Mouse (Mus musculus) heart, embryonic 16.5 days (tissue): ENCODE measurements around the gene Negr1. TPM values are rescaled to one million over a fixed set of nuclear protein-coding genes. Genes with fewer than 3 reads are reported as not detected.

Experiments used
- ATAC-seq: fragments of 200-750 bp; cut with Nextera tagmentation; replicated peaks from 2 replicates; pipeline ENCODE4 v1.8.0; 2017; ENCODE audit warnings: moderate number of reproducible peaks; ENCODE audit not compliant: insufficient read depth, low FRiP score; ENCODE audit errors: extremely low read depth
- H3K27ac ChIP-seq: fragments of 300-500 bp; sonication (generic); 2 replicates; pipeline ENCODE4 v1.5.1; 2014; ENCODE audit warnings: mild to moderate bottlenecking, low read length, control low read depth, moderate library complexity
- H3K27me3 ChIP-seq: fragments of 300-500 bp; sonication (generic); 2 replicates; pipeline ENCODE4 v1.6.1; 2014; ENCODE audit warnings: low read length, mixed read lengths; ENCODE audit not compliant: control insufficient read depth, insufficient read depth
- H3K36me3 ChIP-seq: fragments of 300-500 bp; sonication (generic); 2 replicates; pipeline ENCODE4 v1.6.1; 2014; ENCODE audit not compliant: control insufficient read depth, insufficient read depth
- H3K4me1 ChIP-seq: fragments of 300-500 bp; sonication (generic); 2 replicates; pipeline ENCODE4 v1.6.1; 2014; ENCODE audit warnings: low read length, mixed read lengths; ENCODE audit not compliant: control insufficient read depth, insufficient read depth
- H3K4me2 ChIP-seq: fragments of 300-500 bp; sonication (generic); 2 replicates; pipeline ENCODE4 v1.6.1; 2014; ENCODE audit warnings: low read depth, mild to moderate bottlenecking, control low read depth, low read length
- H3K4me3 ChIP-seq: fragments of 300-500 bp; sonication (generic); 2 replicates; pipeline ENCODE4 v1.5.1; 2014; ENCODE audit warnings: mild to moderate bottlenecking, control low read depth, low read length
- H3K9ac ChIP-seq: fragments of 300-500 bp; sonication (generic); 2 replicates; pipeline ENCODE4 v1.6.1; 2014; ENCODE audit warnings: low read length, control low read depth
- H3K9me3 ChIP-seq: fragments of 300-500 bp; sonication (generic); replicated peaks from 2 replicates; pipeline ENCODE4 v1.6.1; 2016; ENCODE audit warnings: low read length; ENCODE audit not compliant: control insufficient read depth
- WGBS: fragments of 180-500 bp; shearing (Covaris S2); extraction: QIAGEN DNeasy Blood & Tissue Kit; methylation state at CpG from one replicate; pipeline ENCODE4 v1.1.7; 2014; 5-methylcytosine and 5-hydroxymethylcytosine counted together
- polyA plus RNA-seq: library from polyadenylated mRNA; unstranded; fragments of >200 nt; fragmentation: Nextera tagmentation; extraction: Ambion mirVana; gene quantifications from 2 replicates; pipeline ENCODE4 v1.2.1, GENCODE M21; 2015

Gene Negr1
- polyA plus RNA-seq, 1 experiment from 2014 or later: 1.2 TPM

GRCm38 (mm10) chr3:156851921-156852320 is 290.3 kb downstream of the Negr1 start:
- no peak overlapping the region for H3K27ac ChIP-seq
- H3K27me3 ChIP-seq: no peaks in the 10 kb centered on the region
- H3K9ac ChIP-seq: no peak overlapping the region
- no peaks in the 10 kb centered on the region for H3K9me3 ChIP-seq
- no peaks in the 10 kb centered on the region for H3K4me1 ChIP-seq
- no peak overlapping the region for H3K4me3 ChIP-seq
- H3K4me2 ChIP-seq: no peak overlapping the region
- no peaks in the 10 kb centered on the region for H3K36me3 ChIP-seq
- 32% methylated on average over 3 of the region's 3 CpGs for WGBS
- ATAC-seq: no peak

- WGBS: 57% methylated on average over 3 of the region's 3 CpGs
- H3K4me1 ChIP-seq: no peaks in the 10 kb centered on the region
- ATAC-seq: no peak
- H3K9me3 ChIP-seq: no peaks in the 10 kb centered on the region
- no peaks in the 10 kb centered on the region for H3K36me3 ChIP-seq
- H3K27me3 ChIP-seq: no peaks in the 10 kb centered on the region
- H3K27ac ChIP-seq: no peak overlapping the region
- H3K4me2 ChIP-seq: no peak overlapping the region
- H3K9ac ChIP-seq: no peak overlapping the region
- H3K4me3 ChIP-seq: no peak overlapping the region
Measured at GRCm38 (mm10) chr3:156870239-156870921, 308.8 kb downstream of the Negr1 start.

GRCm38 (mm10) chr3:156870922-156871257 is 309.3 kb downstream of the Negr1 start:
- no peak for ATAC-seq
- Histone ChIP-seq H3K27me3 (no peaks in the 10 kb centered on the region), H3K36me3 (no peaks in the 10 kb centered on the region), H3K4me2 (no peak overlapping the region), H3K4me3 (no peak overlapping the region), H3K4me1 (no peaks in the 10 kb centered on the region), H3K9me3 (no peaks in the 10 kb centered on the region), H3K27ac (no peak overlapping the region), H3K9ac (no peak overlapping the region)
- WGBS: 49% methylated on average over 2 of the region's 2 CpGs

GRCm38 (mm10) chr3:156871641-156872196 is 310.1 kb downstream of the Negr1 start:
- no peaks in the 10 kb centered on the region for H3K27me3 ChIP-seq
- 73% methylated on average over 6 of the region's 6 CpGs for WGBS
- no peaks in the 10 kb centered on the region for H3K9me3 ChIP-seq
- H3K9ac ChIP-seq: no peak overlapping the region
- no peak overlapping the region for H3K27ac ChIP-seq
- H3K4me3 ChIP-seq: no peak overlapping the region
- no peak for ATAC-seq
- no peak overlapping the region for H3K4me2 ChIP-seq
- no peaks in the 10 kb centered on the region for H3K36me3 ChIP-seq
- no peaks in the 10 kb centered on the region for H3K4me1 ChIP-seq

GRCm38 (mm10) chr3:156876551-156876950 is 315.0 kb downstream of the Negr1 start:
- H3K4me1 ChIP-seq: no peaks in the 10 kb centered on the region
- H3K9me3 ChIP-seq: 0 out of 2 replicates have a peak, but pooled peaks cover 3% of the 10 kb centered on the region
- 58% methylated on average over 1 of the region's 1 CpGs for WGBS
- no peaks in the 10 kb centered on the region for H3K36me3 ChIP-seq
- no peaks in the 10 kb centered on the region for H3K27me3 ChIP-seq
- H3K4me3 ChIP-seq: no peak overlapping the region
- H3K9ac ChIP-seq: no peak overlapping the region
- no peak for ATAC-seq
- no peak overlapping the region for H3K27ac ChIP-seq
- no peak overlapping the region for H3K4me2 ChIP-seq

GRCm38 (mm10) chr3:156882129-156882528 is 320.5 kb downstream of the Negr1 start:
- no peaks in the 10 kb centered on the region for H3K27me3 ChIP-seq
- no peaks in the 10 kb centered on the region for H3K36me3 ChIP-seq
- no peak for ATAC-seq
- WGBS: 61% methylated on average over 3 of the region's 3 CpGs
- no peak overlapping the region for H3K9ac ChIP-seq
- no peaks in the 10 kb centered on the region for H3K4me1 ChIP-seq
- no peak overlapping the region for H3K4me3 ChIP-seq
- H3K4me2 ChIP-seq: no peak overlapping the region
- H3K9me3 ChIP-seq: 0 out of 2 replicates have a peak, but pooled peaks cover 3% of the 10 kb centered on the region
- no peak overlapping the region for H3K27ac ChIP-seq

- Histone ChIP-seq H3K27me3 (no peaks in the 10 kb centered on the region), H3K4me2 (no peak overlapping the region), H3K9me3 (no peaks in the 10 kb centered on the region), H3K4me3 (no peak overlapping the region), H3K36me3 (no peaks in the 10 kb centered on the region), H3K27ac (no peak overlapping the region), H3K9ac (no peak overlapping the region), H3K4me1 (no peaks in the 10 kb centered on the region)
- 85% methylated on average over 1 of the region's 1 CpGs for WGBS
- no peak for ATAC-seq
Measured at GRCm38 (mm10) chr3:156883873-156884272, 322.3 kb downstream of the Negr1 start.

- 78% methylated on average over 1 of the region's 1 CpGs for WGBS
- H3K9me3 ChIP-seq: no peaks in the 10 kb centered on the region
- H3K4me1 ChIP-seq: no peaks in the 10 kb centered on the region
- no peak overlapping the region for H3K27ac ChIP-seq
- no peaks in the 10 kb centered on the region for H3K27me3 ChIP-seq
- H3K4me2 ChIP-seq: no peak overlapping the region
- no peaks in the 10 kb centered on the region for H3K36me3 ChIP-seq
- H3K4me3 ChIP-seq: no peak overlapping the region
- no peak for ATAC-seq
- H3K9ac ChIP-seq: no peak overlapping the region
Measured at GRCm38 (mm10) chr3:156885689-156886088, 324.1 kb downstream of the Negr1 start.

GRCm38 (mm10) chr3:156886915-156887314 is 325.3 kb downstream of the Negr1 start:
- H3K27ac ChIP-seq: no peak overlapping the region
- H3K4me1 ChIP-seq: no peaks in the 10 kb centered on the region
- H3K36me3 ChIP-seq: no peaks in the 10 kb centered on the region
- H3K4me3 ChIP-seq: no peak overlapping the region
- 76% methylated on average over 3 of the region's 3 CpGs for WGBS
- no peak for ATAC-seq
- H3K9ac ChIP-seq: no peak overlapping the region
- no peaks in the 10 kb centered on the region for H3K27me3 ChIP-seq
- no peak overlapping the region for H3K4me2 ChIP-seq
- no peaks in the 10 kb centered on the region for H3K9me3 ChIP-seq
